Mouse (Mus musculus): Measurements from ENCODE around the gene Ppp1cb. TPM values are rescaled to one million over a fixed set of nuclear protein-coding genes. Genes with fewer than 3 reads are reported as not detected.

Gene Ppp1cb
- polyA plus RNA-seq, 1 experiment from 2014 or later = 246 TPM

DNA sequence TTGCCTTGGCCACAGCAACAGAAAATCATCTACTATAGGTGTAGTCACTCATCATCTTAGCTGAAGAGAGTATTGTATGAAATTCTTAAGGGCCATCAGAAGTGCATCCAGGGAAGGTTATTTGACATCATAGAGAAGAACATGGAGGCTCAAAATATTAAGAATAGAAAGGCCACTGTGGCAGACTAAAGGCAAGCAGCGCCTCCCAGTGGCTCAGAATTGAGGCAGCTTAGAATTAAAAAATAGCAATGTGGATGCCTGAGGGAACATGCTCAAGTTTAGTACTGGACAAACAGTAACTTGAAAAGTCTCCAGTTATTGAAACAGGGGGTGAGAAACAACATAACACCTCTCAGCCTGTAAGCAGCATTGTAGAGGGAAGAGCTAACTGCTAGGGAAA, 61.7 kb downstream of the Ppp1cb start:
- Histone ChIP-seq H3K9ac (no peak overlapping the region), H3K9me3 (replicated peaks) (no peaks in the 10 kb centered on the region), H3K4me2 (no peak overlapping the region), H3K27ac (no peak overlapping the region), H3K27me3 (no peaks in the 10 kb centered on the region), H3K4me1 (no peaks in the 10 kb centered on the region), H3K4me3 (no peak overlapping the region), H3K36me3 (ENCODE audit: poor library complexity, severe bottlenecking) (peaks cover 7% of the 10 kb centered on the region; the same call in 1 of the 2 replicates)
- no peak for ATAC-seq
- WGBS = 54% methylated on average over 1 of the region's 1 CpGs

GRCm38 (mm10) chr5:32549449-32549848, 90.8 kb downstream of the Ppp1cb start:
- WGBS = 88% methylated on average over 2 of the region's 2 CpGs
- Histone ChIP-seq H3K9me3 (replicated peaks) (no peaks in the 10 kb centered on the region), H3K4me2 (no peak overlapping the region), H3K9ac (no peak overlapping the region), H3K27me3 (no peaks in the 10 kb centered on the region), H3K4me3 (no peak overlapping the region), H3K27ac (no peak overlapping the region), H3K4me1 (no peaks in the 10 kb centered on the region), H3K36me3 (ENCODE audit: poor library complexity, severe bottlenecking) (no peaks in the 10 kb centered on the region)
- ATAC-seq = no peak

DNA sequence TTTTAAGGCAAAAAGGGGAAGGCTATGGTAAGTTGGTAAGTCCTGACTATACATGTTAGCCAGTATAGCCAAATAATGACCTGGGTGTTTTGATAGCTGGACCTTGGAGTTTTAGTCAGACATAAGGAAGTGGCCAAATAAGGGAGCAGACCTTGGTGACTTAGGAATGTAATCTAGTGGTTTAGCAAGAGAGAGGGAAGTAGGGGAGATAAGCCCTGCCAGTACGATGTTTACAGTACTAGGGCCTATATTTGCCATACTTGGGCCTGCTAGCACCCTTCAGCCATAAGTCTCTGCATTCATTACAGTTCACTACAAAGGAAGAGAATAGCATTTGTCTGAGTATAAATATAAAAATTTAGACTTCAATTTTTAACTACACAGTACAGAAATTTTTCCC, 106.1 kb downstream of the Ppp1cb start:
- no peak overlapping the region for H3K9ac ChIP-seq

More for the DNA sequence above, 106.1 kb downstream of the Ppp1cb start:
- H3K27ac ChIP-seq = no peak overlapping the region
- H3K4me3 ChIP-seq = no peak overlapping the region
- WGBS = 79% methylated on average over 1 of the region's 1 CpGs
- no peaks in the 10 kb centered on the region for H3K27me3 ChIP-seq
- H3K9me3 ChIP-seq (replicated peaks) = no peaks in the 10 kb centered on the region
- no peak overlapping the region for H3K4me2 ChIP-seq
- ATAC-seq = no peak
- H3K4me1 ChIP-seq = no peaks in the 10 kb centered on the region
- H3K36me3 ChIP-seq (ENCODE audit: poor library complexity, severe bottlenecking) = no peaks in the 10 kb centered on the region

Other genes starting within 250 kb of the Ppp1cb start
- 0.08 TPM in 1 of 2 replicates, not detected in the other for gene Plb1, start 226.1 kb upstream of the Ppp1cb start, polyA plus RNA-seq (2015; fragmentation: Nextera tagmentation; extraction: Ambion mirVana)
- 23.0 and 24.8 TPM in 2 replicates for gene Yes1, start 152.3 kb downstream of the Ppp1cb start, polyA plus RNA-seq (2015; fragmentation: Nextera tagmentation; extraction: Ambion mirVana)